Mouse (Mus musculus) liver, embryonic 15.5 days (tissue): ENCODE data around the gene Rcl1. TPM values are rescaled to one million over a fixed set of nuclear protein-coding genes. Genes with fewer than 3 reads are reported as not detected.

Experiments used
- ATAC-seq: fragments of 200-750 bp; cut with Nextera tagmentation; 2 replicates; pipeline ENCODE4 v1.8.0; 2017; ENCODE audit warnings: moderate number of reproducible peaks, mild to moderate bottlenecking, moderate library complexity; ENCODE audit not compliant: insufficient read depth
- H3K27ac ChIP-seq: fragments of 300-500 bp; sonication (generic); replicated peaks from 2 replicates; pipeline ENCODE4 v1.5.1; 2015; ENCODE audit warnings: mild to moderate bottlenecking, inconsistent platforms
- H3K27me3 ChIP-seq: fragments of 300-500 bp; sonication (generic); 2 replicates; pipeline ENCODE4 v1.6.1; 2015; ENCODE audit warnings: mild to moderate bottlenecking, inconsistent platforms
- H3K36me3 ChIP-seq: fragments of 300-500 bp; sonication (generic); replicated peaks from 2 replicates; pipeline ENCODE4 v1.6.1; 2015; ENCODE audit warnings: moderate library complexity, mild to moderate bottlenecking, inconsistent platforms
- H3K4me1 ChIP-seq: fragments of 300-500 bp; sonication (generic); replicated peaks from 2 replicates; pipeline ENCODE4 v1.6.1; 2015; ENCODE audit warnings: inconsistent platforms
- H3K4me2 ChIP-seq: fragments of 300-500 bp; sonication (generic); 2 replicates; pipeline ENCODE4 v1.6.1; 2015; ENCODE audit warnings: moderate library complexity, mild to moderate bottlenecking, inconsistent platforms
- H3K4me3 ChIP-seq: fragments of 300-500 bp; sonication (generic); replicated peaks from 2 replicates; pipeline ENCODE4 v1.5.1; 2015; ENCODE audit warnings: mild to moderate bottlenecking, inconsistent platforms
- H3K9ac ChIP-seq: fragments of 300-500 bp; sonication (generic); 2 replicates; pipeline ENCODE4 v1.6.1; 2015; ENCODE audit warnings: moderate library complexity, mild to moderate bottlenecking, inconsistent platforms
- H3K9me3 ChIP-seq: fragments of 300-500 bp; sonication (generic); replicated peaks from 2 replicates; pipeline ENCODE4 v1.6.1; 2016; ENCODE audit warnings: inconsistent platforms
- whole genome bisulfite sequencing: fragments of 180-500 bp; shearing (Covaris S2); methylation state at CpG from one replicate; pipeline ENCODE4 v1.1.7; 2015; ENCODE audit warnings: mixed read lengths; ENCODE audit not compliant: insufficient replicate concordance; 5-methylcytosine and 5-hydroxymethylcytosine counted together
- polyA plus RNA-seq: library from polyadenylated mRNA; unstranded; fragments of >200 nt; fragmentation: Nextera tagmentation; extraction: Ambion mirVana; gene quantifications from 2 replicates; pipeline ENCODE4 v1.2.1, GENCODE M21; 2015

The Rcl1 gene
- polyA plus RNA-seq, 1 experiment from 2014 or later, result 65.8 TPM

DNA sequence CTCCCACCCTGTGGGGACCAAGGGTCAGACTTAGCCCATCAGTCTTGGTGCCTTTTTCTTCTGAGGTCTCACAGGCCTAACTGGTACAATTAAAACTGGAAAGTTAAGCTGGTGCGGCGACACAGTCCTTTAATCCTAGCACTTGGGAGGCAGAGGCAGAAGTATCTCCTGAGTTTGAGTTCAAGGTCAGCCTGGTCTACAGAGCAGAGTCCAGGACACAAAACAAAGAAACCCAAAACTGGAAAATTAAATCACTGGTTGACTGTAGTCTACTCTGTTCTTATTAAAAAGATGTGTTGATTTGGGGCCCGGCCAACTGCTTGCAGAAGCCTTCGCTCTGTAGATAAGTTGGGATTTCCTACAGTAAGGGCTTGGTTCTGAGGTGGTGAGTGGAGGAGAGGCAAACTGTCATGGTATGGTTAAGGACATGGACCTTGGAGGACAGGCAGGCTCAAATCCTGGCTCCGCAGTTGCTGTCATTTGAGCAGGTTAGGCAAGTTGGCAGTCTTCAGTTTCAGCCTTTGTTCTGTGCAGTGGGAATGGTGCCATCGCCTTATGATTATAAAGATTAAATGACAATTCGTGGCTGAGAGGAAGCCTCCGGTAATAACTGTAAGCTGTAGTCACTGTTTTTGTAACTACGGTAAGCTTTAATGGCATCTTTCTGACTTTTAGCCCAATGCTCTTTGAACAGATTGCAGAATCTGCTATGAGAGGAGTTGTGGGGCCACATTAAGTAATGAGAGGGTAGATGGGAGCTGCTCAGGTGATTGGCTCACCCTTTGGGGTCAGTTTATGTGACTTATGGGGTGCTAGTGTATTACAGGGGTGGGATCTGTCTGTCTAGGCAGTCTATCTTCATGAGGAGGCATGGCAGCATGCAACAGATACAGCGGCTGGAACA lies 12.8 kb downstream of the Rcl1 start:
- H3K36me3 ChIP-seq, result peaks cover 42% of the 10 kb centered on the region
- H3K4me1 ChIP-seq, result peaks cover 9% of the 10 kb centered on the region
- H3K9me3 ChIP-seq, result no peaks in the 10 kb centered on the region
- no peak for ATAC-seq
- no peak overlapping the region for H3K4me2 ChIP-seq
- no peaks in the 10 kb centered on the region for H3K27me3 ChIP-seq
- H3K4me3 ChIP-seq, result no peak overlapping the region
- no peak overlapping the region for H3K27ac ChIP-seq
- H3K9ac ChIP-seq, result no peak overlapping the region
- WGBS, result 89% methylated on average over 10 of the region's 10 CpGs

- Histone ChIP-seq H3K4me2 (no peak overlapping the region), H3K27me3 (no peaks in the 10 kb centered on the region), H3K36me3 (peaks cover 70% of the 10 kb centered on the region), H3K9me3 (no peaks in the 10 kb centered on the region), H3K4me1 (peaks cover 9% of the 10 kb centered on the region), H3K9ac (no peak overlapping the region), H3K4me3 (no peak overlapping the region), H3K27ac (no peak overlapping the region)
- no peak for ATAC-seq
- whole genome bisulfite sequencing, result 95% methylated on average over 6 of the region's 6 CpGs
These were observed 15.6 kb downstream of the Rcl1 start for GRCm38 (mm10) chr19:29116796-29117195.

DNA sequence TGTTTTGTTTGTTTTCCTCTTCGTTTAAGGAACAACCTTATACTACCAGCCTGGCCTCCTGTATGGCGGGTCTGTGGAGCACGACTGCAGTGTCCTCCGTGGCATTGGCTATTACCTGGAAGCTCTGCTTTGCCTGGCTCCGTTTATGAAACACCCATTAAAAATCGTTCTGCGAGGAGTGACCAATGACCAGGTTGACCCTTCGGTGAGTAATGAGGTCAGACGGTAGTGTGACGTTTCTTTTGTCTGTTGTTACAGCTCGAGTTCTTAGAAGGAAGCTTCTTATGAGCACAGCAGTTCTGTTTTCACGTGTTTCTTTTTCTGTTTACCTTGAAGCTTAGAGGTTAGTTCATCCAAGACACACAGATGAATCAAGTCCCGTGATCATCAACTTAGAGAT lies 17.0 kb downstream of the Rcl1 start:
- H3K27me3 ChIP-seq, result no peaks in the 10 kb centered on the region
- peaks cover 6% of the 10 kb centered on the region; the same call in 1 of the 2 replicates for H3K4me1 ChIP-seq
- no peak overlapping the region for H3K9ac ChIP-seq
- no peak for ATAC-seq
- H3K27ac ChIP-seq, result no peak overlapping the region
- H3K9me3 ChIP-seq, result no peaks in the 10 kb centered on the region
- H3K4me2 ChIP-seq, result no peak overlapping the region
- H3K36me3 ChIP-seq, result peaks cover 84% of the 10 kb centered on the region
- H3K4me3 ChIP-seq, result no peak overlapping the region
- WGBS, result 82% methylated on average over 13 of the region's 13 CpGs

DNA sequence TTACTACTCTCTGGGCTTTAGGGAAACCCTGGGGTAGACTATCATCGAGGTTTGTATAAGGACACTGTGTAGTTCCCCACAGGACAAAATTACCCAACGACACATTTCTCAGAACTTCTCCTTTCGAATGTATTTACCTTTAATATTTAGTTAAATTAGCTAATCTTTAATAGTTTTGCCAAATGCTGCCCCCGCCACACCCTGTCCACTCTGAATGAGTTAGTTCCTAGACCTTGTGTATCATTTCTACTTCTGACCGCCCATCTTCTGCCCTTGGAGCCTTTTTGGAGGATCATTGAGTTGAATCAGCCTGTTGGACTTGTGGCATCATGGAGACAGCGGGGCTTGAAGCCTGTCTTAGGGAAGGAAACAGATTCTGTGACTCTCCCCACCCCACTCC lies 19.1 kb downstream of the Rcl1 start:
- Histone ChIP-seq H3K27ac (no peak overlapping the region), H3K27me3 (no peaks in the 10 kb centered on the region), H3K9ac (no peak overlapping the region), H3K4me3 (no peak overlapping the region), H3K36me3 (peaks cover 91% of the 10 kb centered on the region), H3K4me2 (no peak overlapping the region), H3K4me1 (no peaks in the 10 kb centered on the region), H3K9me3 (no peaks in the 10 kb centered on the region)
- 77% methylated on average over 6 of the region's 6 CpGs for WGBS
- ATAC-seq, result no peak

DNA sequence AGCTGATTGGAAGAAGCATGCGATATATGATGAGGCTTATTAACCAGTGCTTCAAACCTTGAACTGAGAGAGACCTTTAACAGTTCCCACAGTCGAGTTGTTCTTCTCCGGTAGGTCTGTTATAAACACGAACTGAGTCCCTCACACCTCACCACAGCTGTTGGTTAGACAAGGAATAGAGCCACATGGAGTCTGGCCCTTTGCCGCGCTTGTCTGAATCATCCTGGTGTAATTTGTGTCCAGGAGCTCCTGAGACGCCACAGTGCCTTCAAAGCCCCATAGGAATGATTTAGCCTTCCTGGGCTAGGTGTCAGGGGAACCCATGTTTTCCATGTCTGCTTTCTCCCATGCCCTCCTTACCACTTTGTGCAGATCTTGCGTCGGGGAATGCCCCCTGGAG lies 20.2 kb downstream of the Rcl1 start:
- no peak for ATAC-seq
- H3K36me3 ChIP-seq, result peaks cover 88% of the 10 kb centered on the region
- WGBS, result 85% methylated on average over 9 of the region's 9 CpGs

DNA sequence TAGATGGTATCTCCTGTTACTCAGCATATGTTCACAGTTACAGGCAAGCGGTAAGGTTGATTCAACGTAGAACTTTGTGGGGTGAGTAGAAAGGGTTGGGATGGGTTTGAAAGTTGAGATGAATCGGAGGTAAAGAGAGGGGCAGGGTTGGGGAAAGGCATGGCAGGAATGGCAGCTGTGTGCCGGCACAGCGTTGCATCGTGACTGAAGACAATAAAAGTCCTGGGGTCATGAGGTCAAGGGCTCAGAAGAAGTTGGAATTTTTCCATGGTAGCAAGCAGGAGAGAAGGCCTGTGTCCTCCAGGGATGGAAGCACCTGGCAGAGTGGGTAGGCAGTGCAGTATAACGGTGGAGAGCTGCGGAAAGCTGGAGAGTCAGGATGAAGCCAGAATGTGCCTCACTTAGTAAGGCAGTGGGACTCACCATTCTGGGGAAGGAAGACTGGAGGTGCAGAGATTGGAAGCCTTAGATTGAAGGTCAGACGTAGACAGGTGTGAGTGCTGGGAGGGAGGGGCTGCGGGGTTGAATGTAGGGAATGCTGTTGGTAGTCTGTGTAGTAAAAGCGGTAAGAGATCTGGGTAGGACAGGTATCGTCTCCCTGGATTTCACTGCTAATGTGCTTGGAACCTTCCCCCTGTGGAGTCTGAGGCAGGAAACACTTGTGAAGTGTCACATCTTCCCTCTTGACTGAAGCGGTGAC lies 23.9 kb downstream of the Rcl1 start:
- WGBS, result 87% methylated on average over 13 of the region's 13 CpGs
- Histone ChIP-seq H3K9me3 (no peaks in the 10 kb centered on the region), H3K4me2 (no peak overlapping the region), H3K27me3 (no peaks in the 10 kb centered on the region), H3K36me3 (peaks cover 80% of the 10 kb centered on the region), H3K4me3 (no peak overlapping the region), H3K9ac (no peak overlapping the region), H3K4me1 (peaks cover 3% of the 10 kb centered on the region; the same call in 1 of the 2 replicates), H3K27ac (peak overlapping the region; percentile 69; the same call in 1 of the 2 replicates)
- ATAC-seq, result no peak

More for the DNA sequence above, 20.2 kb downstream of the Rcl1 start:
- Histone ChIP-seq H3K27ac (no peak overlapping the region), H3K9me3 (no peaks in the 10 kb centered on the region), H3K4me2 (no peak overlapping the region), H3K4me1 (peaks cover 3% of the 10 kb centered on the region; the same call in 1 of the 2 replicates), H3K9ac (no peak overlapping the region), H3K27me3 (no peaks in the 10 kb centered on the region), H3K4me3 (no peak overlapping the region)

- no peaks in the 10 kb centered on the region for H3K27me3 ChIP-seq
- peak overlapping the region; percentile 35 for H3K4me3 ChIP-seq
- H3K4me1 ChIP-seq, result peaks cover 5% of the 10 kb centered on the region; the same call in 1 of the 2 replicates
- no peak overlapping the region for H3K9ac ChIP-seq
- H3K36me3 ChIP-seq, result peaks cover 80% of the 10 kb centered on the region
- H3K27ac ChIP-seq, result peak overlapping the region; percentile 74
- H3K4me2 ChIP-seq, result peak overlapping the region; percentile 37; the same call in 1 of the 2 replicates
- no peaks in the 10 kb centered on the region for H3K9me3 ChIP-seq
- WGBS, result 81% methylated on average over 12 of the region's 12 CpGs
- ATAC-seq, result peak; percentile 64
These were observed 25.3 kb downstream of the Rcl1 start for GRCm38 (mm10) chr19:29126347-29127015.

- peak overlapping the region; percentile 74 for H3K27ac ChIP-seq
- no peak overlapping the region for H3K9ac ChIP-seq
- peak overlapping the region; percentile 35 for H3K4me3 ChIP-seq
- H3K4me2 ChIP-seq, result peak overlapping the region; percentile 37
- peaks cover 80% of the 10 kb centered on the region for H3K36me3 ChIP-seq
- H3K4me1 ChIP-seq, result peaks cover 13% of the 10 kb centered on the region
- no peak for ATAC-seq
- WGBS, result 69% methylated on average over 6 of the region's 6 CpGs
- no peaks in the 10 kb centered on the region for H3K9me3 ChIP-seq
- H3K27me3 ChIP-seq, result no peaks in the 10 kb centered on the region
These were observed 26.2 kb downstream of the Rcl1 start for GRCm38 (mm10) chr19:29127331-29127730.

- peak; percentile 43 for ATAC-seq
- Histone ChIP-seq H3K27ac (peak overlapping the region; percentile 75), H3K9ac (no peak overlapping the region)
These were observed 27.0 kb downstream of the Rcl1 start for GRCm38 (mm10) chr19:29128217-29128616.

GRCm38 (mm10) chr19:29129551-29129950 lies 28.4 kb downstream of the Rcl1 start:
- H3K4me3 ChIP-seq, result 0 out of 2 replicates have a peak overlapping the region, but pooled peaks have one; percentile 4
- no peak overlapping the region for H3K9ac ChIP-seq
- H3K4me1 ChIP-seq, result peaks cover 14% of the 10 kb centered on the region
- peak overlapping the region; percentile 41 for H3K4me2 ChIP-seq
- H3K27ac ChIP-seq, result peak overlapping the region; percentile 75
- WGBS, result 80% methylated on average over 5 of the region's 5 CpGs
- ATAC-seq, result no peak
- no peaks in the 10 kb centered on the region for H3K27me3 ChIP-seq
- H3K36me3 ChIP-seq, result peaks cover 77% of the 10 kb centered on the region
- no peaks in the 10 kb centered on the region for H3K9me3 ChIP-seq

More at GRCm38 (mm10) chr19:29128217-29128616, 27.0 kb downstream of the Rcl1 start:
- Histone ChIP-seq H3K4me1 (peaks cover 13% of the 10 kb centered on the region), H3K27me3 (no peaks in the 10 kb centered on the region), H3K4me3 (0 out of 2 replicates have a peak overlapping the region, but pooled peaks have one; percentile 35), H3K4me2 (peak overlapping the region; percentile 41), H3K9me3 (no peaks in the 10 kb centered on the region), H3K36me3 (peaks cover 79% of the 10 kb centered on the region)
- WGBS, result 73% methylated on average over 6 of the region's 6 CpGs
